Mouse (Mus musculus): ENCODE measurements around the gene Prkcz.

Prkcz gene

DNA sequence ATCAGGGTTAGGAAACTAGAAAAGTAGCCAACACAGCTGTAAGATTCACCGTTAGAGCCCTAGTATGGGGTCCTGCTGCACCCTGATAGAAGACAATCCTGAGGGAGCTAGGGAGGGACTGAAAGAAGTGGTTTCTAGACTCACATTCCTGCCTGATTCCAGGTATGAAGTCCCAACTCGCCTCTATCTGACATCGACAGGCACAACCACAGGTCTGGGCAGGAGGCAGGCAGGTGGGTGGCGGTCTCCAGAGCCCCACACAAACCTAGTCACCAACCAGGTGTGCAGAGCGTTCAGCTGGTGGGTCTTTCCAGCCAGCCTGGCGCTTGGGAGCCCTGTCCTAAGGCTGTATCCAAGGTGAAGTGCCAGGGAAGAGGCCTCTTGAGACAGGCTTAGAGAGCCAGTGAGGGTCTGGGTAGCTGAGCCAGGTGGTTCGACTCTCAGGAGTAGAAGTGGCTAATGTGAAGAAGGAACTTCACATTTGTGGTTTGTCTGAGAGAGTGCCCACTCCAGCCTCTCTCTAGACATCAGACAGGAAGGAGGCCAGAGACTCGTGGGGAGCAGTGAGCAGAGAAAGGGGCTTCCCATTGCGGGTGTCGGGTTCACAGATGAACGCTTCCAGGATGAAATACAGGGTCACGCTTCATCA lies 124.3 kb downstream of the Prkcz start:
- Histone ChIP-seq H3K27me3 (ENCODE audit: insufficient read depth, low read length) (peaks cover 13% of the 10 kb centered on the region), H3K9me3 (ENCODE audit: low read length) (no peaks in the 10 kb centered on the region), H3K4me1 (replicated peaks; ENCODE audit: low read depth, low read length) (peaks cover 41% of the 10 kb centered on the region), H3K36me3 (ENCODE audit: insufficient read depth, low read length) (no peaks in the 10 kb centered on the region), H3K4me3 (replicated peaks; ENCODE audit: low read length) (no peak overlapping the region)
- TF ChIP-seq POU5F1 (IDR thresholded peaks at IDR 0.05; ENCODE audit: borderline replicate concordance, low read length) (no peak), NANOG (IDR thresholded peaks at IDR 0.05; ENCODE audit: borderline replicate concordance, low read length) (no peak), CTCF (conservative IDR thresholded peaks at IDR 0.05; ENCODE audit: low read length) (no peak)

- no peaks in the 10 kb centered on the region for H3K9me3 ChIP-seq (ENCODE audit: low read length)
- H3K36me3 ChIP-seq (ENCODE audit: insufficient read depth, low read length) = no peaks in the 10 kb centered on the region
- H3K4me3 ChIP-seq (replicated peaks; ENCODE audit: low read length) = peak overlapping the region; percentile 82
- peaks cover 34% of the 10 kb centered on the region for H3K4me1 ChIP-seq (replicated peaks; ENCODE audit: low read depth, low read length)
- peaks cover 13% of the 10 kb centered on the region for H3K27me3 ChIP-seq (ENCODE audit: insufficient read depth, low read length)
- TF ChIP-seq CTCF (conservative IDR thresholded peaks at IDR 0.05; ENCODE audit: low read length) (no peak), NANOG (IDR thresholded peaks at IDR 0.05; ENCODE audit: borderline replicate concordance, low read length) (no peak), POU5F1 (IDR thresholded peaks at IDR 0.05; ENCODE audit: borderline replicate concordance, low read length) (no peak)
Observed at GRCm38 (mm10) chr4:155235311-155236119, 125.6 kb downstream of the Prkcz start.

- H3K4me3 ChIP-seq (replicated peaks; ENCODE audit: low read length) = peak overlapping the region; percentile 82
- peaks cover 34% of the 10 kb centered on the region for H3K4me1 ChIP-seq (replicated peaks; ENCODE audit: low read depth, low read length)
- no peak for TF ChIP-seq POU5F1 (IDR thresholded peaks at IDR 0.05; ENCODE audit: borderline replicate concordance, low read length)
- no peak for TF ChIP-seq CTCF (conservative IDR thresholded peaks at IDR 0.05; ENCODE audit: low read length)
- no peak for TF ChIP-seq NANOG (IDR thresholded peaks at IDR 0.05; ENCODE audit: borderline replicate concordance, low read length)
- H3K36me3 ChIP-seq (ENCODE audit: insufficient read depth, low read length) = no peaks in the 10 kb centered on the region
- peaks cover 13% of the 10 kb centered on the region for H3K27me3 ChIP-seq (ENCODE audit: insufficient read depth, low read length)
- no peaks in the 10 kb centered on the region for H3K9me3 ChIP-seq (ENCODE audit: low read length)
Observed at GRCm38 (mm10) chr4:155234371-155235310, 126.5 kb downstream of the Prkcz start.

DNA sequence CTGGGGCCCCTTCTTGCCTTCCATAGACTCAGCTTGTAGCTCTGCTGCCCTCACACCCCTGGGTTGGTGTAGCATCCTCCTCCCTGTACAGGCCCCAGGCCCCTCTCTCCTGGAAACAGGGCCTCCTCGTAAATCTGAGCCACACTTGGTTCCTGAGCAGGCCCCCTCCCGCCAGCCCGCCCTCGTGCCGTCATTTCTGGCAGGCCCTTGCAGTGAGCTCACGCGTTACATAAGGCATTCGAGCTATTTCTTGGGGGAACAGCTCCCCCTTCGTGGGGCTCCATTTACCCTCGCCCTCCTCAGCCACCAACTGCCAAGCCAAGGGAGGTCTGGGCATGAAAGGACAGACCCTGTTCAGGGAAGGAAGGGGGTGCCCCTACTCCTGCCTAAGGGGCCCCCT lies 127.3 kb downstream of the Prkcz start:
- Histone ChIP-seq H3K4me3 (replicated peaks; ENCODE audit: low read length) (no peak overlapping the region), H3K9me3 (ENCODE audit: low read length) (no peaks in the 10 kb centered on the region), H3K27me3 (ENCODE audit: insufficient read depth, low read length) (peaks cover 13% of the 10 kb centered on the region), H3K36me3 (ENCODE audit: insufficient read depth, low read length) (no peaks in the 10 kb centered on the region), H3K4me1 (replicated peaks; ENCODE audit: low read depth, low read length) (peaks cover 31% of the 10 kb centered on the region)
- no peak for TF ChIP-seq NANOG (IDR thresholded peaks at IDR 0.05; ENCODE audit: borderline replicate concordance, low read length)

DNA sequence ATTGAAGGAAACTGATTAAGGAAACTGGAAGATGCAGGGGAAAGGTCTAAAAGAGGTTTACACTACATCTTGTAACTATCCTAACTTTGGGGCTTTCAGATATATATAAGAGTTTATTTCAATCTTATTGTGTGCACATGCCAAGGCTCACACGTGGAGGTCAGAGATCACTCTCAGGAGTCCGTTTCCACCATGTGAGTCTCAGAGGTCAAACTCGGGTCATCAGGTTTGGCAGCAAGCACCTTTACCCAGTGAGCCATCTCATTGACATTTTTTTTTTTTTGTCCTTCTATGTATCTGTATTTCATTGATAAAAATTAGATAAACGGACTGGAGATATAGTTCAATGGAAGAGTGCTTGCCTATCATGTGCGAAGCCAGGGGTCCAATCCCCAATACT lies 132.7 kb downstream of the Prkcz start:
- peaks cover 41% of the 10 kb centered on the region for H3K27me3 ChIP-seq (ENCODE audit: insufficient read depth, low read length)
- H3K4me3 ChIP-seq (replicated peaks; ENCODE audit: low read length) = no peak overlapping the region
- TF ChIP-seq NANOG (IDR thresholded peaks at IDR 0.05; ENCODE audit: borderline replicate concordance, low read length) (no peak), CTCF (conservative IDR thresholded peaks at IDR 0.05; ENCODE audit: low read length) (no peak), POU5F1 (IDR thresholded peaks at IDR 0.05; ENCODE audit: borderline replicate concordance, low read length) (no peak)
- no peaks in the 10 kb centered on the region for H3K9me3 ChIP-seq (ENCODE audit: low read length)
- peaks cover 10% of the 10 kb centered on the region for H3K4me1 ChIP-seq (replicated peaks; ENCODE audit: low read depth, low read length)
- no peaks in the 10 kb centered on the region for H3K36me3 ChIP-seq (ENCODE audit: insufficient read depth, low read length)

- TF ChIP-seq CTCF (conservative IDR thresholded peaks at IDR 0.05; ENCODE audit: low read length) = no peak
- TF ChIP-seq POU5F1 (IDR thresholded peaks at IDR 0.05; ENCODE audit: borderline replicate concordance, low read length) = no peak
- no peak for TF ChIP-seq NANOG (IDR thresholded peaks at IDR 0.05; ENCODE audit: borderline replicate concordance, low read length)
- Histone ChIP-seq H3K4me3 (replicated peaks; ENCODE audit: low read length) (no peak overlapping the region), H3K36me3 (ENCODE audit: insufficient read depth, low read length) (no peaks in the 10 kb centered on the region), H3K4me1 (replicated peaks; ENCODE audit: low read depth, low read length) (peaks cover 7% of the 10 kb centered on the region), H3K9me3 (ENCODE audit: low read length) (no peaks in the 10 kb centered on the region), H3K27me3 (ENCODE audit: insufficient read depth, low read length) (peaks cover 41% of the 10 kb centered on the region)
Observed at GRCm38 (mm10) chr4:155227986-155228385, 133.2 kb downstream of the Prkcz start.

DNA sequence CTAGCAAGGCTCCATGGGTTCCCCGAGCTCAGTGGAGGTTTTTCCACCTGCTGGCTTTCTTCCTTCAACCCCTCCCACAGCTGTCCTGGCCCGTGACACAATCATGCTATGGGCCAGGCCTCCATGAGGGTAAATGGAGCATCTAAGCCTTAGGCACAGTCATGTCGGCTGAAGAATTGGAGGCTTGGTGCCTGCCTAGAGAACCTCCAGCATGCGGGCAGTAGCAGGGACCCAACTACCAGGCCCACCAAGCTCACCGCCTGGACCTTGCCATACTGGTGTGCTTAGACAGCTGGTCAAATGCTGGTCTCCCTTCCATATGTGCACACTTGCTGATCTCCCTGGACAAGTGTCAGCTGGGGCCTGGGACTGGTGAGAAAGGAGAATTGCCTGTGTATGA lies 135.2 kb downstream of the Prkcz start:
- TF ChIP-seq NANOG (IDR thresholded peaks at IDR 0.05; ENCODE audit: borderline replicate concordance, low read length) (no peak), CTCF (conservative IDR thresholded peaks at IDR 0.05; ENCODE audit: low read length) (no peak), POU5F1 (IDR thresholded peaks at IDR 0.05; ENCODE audit: borderline replicate concordance, low read length) (no peak)
- Histone ChIP-seq H3K36me3 (ENCODE audit: insufficient read depth, low read length) (peaks cover 8% of the 10 kb centered on the region), H3K9me3 (ENCODE audit: low read length) (no peaks in the 10 kb centered on the region), H3K27me3 (ENCODE audit: insufficient read depth, low read length) (peaks cover 52% of the 10 kb centered on the region), H3K4me1 (replicated peaks; ENCODE audit: low read depth, low read length) (peaks cover 14% of the 10 kb centered on the region), H3K4me3 (replicated peaks; ENCODE audit: low read length) (no peak overlapping the region)

Measured in E14TG2a.4 (cell line).